Mouse (Mus musculus) ES-Bruce4 (cell line): ENCODE data around the gene Slc45a1.

ENCODE experiments used
- CTCF ChIP-seq: IDR thresholded peaks from one replicate; pipeline ENCODE4 v1.8.1; 2011; ENCODE audit warnings: low read depth, low read length
- EP300 ChIP-seq: IDR thresholded peaks from 2 replicates; pipeline ENCODE4 v1.6.1; 2011; ENCODE audit warnings: low read depth, low read length; ENCODE audit not compliant: insufficient read depth
- POLR2A ChIP-seq: IDR thresholded peaks from one replicate; pipeline ENCODE4 v1.8.1; 2011; ENCODE audit warnings: low read length; ENCODE audit not compliant: insufficient read depth

GRCm38 (mm10) chr4:150687126-150687753, 35.3 kb upstream of the Slc45a1 start:
- TF ChIP-seq CTCF (no peak), POLR2A (no peak), EP300 (no peak)
